Mouse (Mus musculus) urinary bladder, adult 2 months (tissue): ENCODE results near the gene Map6. TPM values are rescaled to one million over a fixed set of nuclear protein-coding genes. Genes with fewer than 3 reads are reported as not detected.

Experiments used
- DNase-seq: peaks from one replicate; pipeline ENCODE4 v3.0.0; 2022; ENCODE audit warnings: low spot score
- polyA plus RNA-seq: library from polyadenylated mRNA; depleted of rRNA; stranded (reverse); fragments of >200 nt; gene quantifications from 2 replicates; pipeline ENCODE4 v1.2.3, GENCODE M21; 2012

The Map6 gene
- polyA plus RNA-seq, 1 experiment: 13.1 TPM

GRCm38 (mm10) chr7:99314565-99314964, 47.3 kb downstream of the Map6 start:
- no peak for DNase-seq

GRCm38 (mm10) chr7:99316207-99316606, 49.0 kb downstream of the Map6 start:
- no peak for DNase-seq

- no peak for DNase-seq
Measured at GRCm38 (mm10) chr7:99317475-99317874, 50.2 kb downstream of the Map6 start.

- DNase-seq: no peak
Measured at GRCm38 (mm10) chr7:99320524-99320923, 53.3 kb downstream of the Map6 start.

- DNase-seq: no peak
Measured at GRCm38 (mm10) chr7:99322691-99323320, 55.6 kb downstream of the Map6 start.

- no peak for DNase-seq
Measured at GRCm38 (mm10) chr7:99323321-99323700, 56.1 kb downstream of the Map6 start.

GRCm38 (mm10) chr7:99324810-99325209, 57.6 kb downstream of the Map6 start:
- DNase-seq: no peak

DNA sequence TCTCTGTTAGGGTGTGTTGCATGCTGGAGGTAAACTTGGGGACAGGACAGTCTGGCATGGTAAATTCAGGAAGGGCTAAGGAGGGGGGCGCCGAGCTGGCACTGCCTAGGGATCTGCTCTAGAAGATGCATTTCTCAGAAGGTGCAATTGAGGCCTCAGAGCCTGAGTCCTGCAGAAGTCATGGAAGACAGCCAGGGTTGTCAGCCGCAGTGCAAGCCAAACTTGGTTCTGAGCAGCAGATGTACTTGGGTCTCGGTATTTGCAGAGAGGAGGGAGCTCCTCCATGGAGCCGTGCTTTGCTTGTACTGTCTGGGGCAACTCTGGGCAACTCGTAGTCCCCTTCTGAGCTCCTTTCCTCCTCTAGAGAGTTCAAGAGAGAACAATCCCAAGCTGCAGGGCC, 58.9 kb downstream of the Map6 start:
- DNase-seq: no peak

DNA sequence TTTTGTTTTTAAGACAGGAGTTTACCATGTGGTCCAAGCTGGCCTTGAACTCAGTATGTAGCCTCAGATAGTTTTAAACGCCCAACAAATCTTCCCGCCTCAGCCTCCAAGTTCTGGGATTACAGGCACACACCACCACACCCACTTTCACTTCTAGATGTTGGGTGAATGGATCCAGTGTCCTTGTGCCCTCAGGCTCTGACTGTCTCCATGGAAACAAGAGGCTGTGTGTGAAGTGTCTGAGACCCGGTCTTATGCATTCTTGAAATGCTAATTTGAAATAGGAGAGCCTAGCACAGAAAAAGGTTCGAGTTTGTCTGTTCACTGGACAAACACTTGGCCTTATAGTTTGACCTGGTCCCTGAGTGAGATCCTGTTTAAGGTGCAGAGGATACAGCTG, 61.6 kb downstream of the Map6 start:
- DNase-seq: no peak

DNA sequence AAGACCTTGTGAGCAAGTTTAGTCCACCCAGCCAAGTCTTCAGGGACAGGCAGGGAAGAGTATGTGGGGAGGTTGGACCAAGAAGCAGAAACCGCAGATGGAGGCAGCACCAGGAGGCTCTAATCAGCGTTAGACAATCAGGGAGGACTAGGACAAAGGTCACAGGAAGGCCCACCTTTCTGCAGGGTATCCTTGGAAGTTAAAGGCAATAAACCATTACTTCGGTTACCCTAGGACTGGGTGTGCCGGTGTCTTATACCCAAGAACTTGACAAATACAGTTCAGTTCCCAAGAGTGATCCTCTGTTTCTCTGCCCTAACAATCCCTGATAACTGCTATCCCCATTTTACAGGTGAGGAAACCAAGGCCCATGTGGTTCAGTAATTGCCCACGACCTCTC, 62.8 kb downstream of the Map6 start:
- DNase-seq: no peak

- peak; percentile 82 for DNase-seq
Measured at GRCm38 (mm10) chr7:99332774-99333480, 65.7 kb downstream of the Map6 start.

- no peak for DNase-seq
Measured at GRCm38 (mm10) chr7:99340736-99341135, 73.5 kb downstream of the Map6 start.

- no peak for DNase-seq
Measured at GRCm38 (mm10) chr7:99343577-99343976, 76.3 kb downstream of the Map6 start.

GRCm38 (mm10) chr7:99347268-99347667, 80.0 kb downstream of the Map6 start:
- no peak for DNase-seq

DNA sequence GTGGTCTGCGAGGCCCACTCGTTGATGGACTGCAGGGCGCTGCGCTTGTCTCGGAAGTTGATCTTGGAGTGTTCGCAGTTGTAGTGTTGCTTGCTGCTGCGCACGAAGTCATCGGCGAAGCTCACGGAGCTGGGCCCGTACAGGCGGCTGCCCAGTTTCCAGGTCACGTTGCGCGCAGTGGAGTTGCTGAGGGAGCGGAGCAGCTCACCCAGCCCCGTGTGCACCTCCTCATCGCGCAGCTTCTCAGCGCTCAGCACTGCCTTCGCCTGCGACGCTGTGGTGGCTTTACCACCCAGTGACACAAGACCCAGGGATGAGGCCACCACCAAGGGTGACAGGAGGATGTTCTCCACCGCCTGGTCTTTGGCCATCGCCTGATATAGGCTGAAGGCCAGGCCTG, 81.6 kb downstream of the Map6 start:
- DNase-seq: no peak

- DNase-seq: no peak
Measured at GRCm38 (mm10) chr7:99349782-99350720, 82.8 kb downstream of the Map6 start.

GRCm38 (mm10) chr7:99351104-99351801, 84.0 kb downstream of the Map6 start:
- no peak for DNase-seq

DNA sequence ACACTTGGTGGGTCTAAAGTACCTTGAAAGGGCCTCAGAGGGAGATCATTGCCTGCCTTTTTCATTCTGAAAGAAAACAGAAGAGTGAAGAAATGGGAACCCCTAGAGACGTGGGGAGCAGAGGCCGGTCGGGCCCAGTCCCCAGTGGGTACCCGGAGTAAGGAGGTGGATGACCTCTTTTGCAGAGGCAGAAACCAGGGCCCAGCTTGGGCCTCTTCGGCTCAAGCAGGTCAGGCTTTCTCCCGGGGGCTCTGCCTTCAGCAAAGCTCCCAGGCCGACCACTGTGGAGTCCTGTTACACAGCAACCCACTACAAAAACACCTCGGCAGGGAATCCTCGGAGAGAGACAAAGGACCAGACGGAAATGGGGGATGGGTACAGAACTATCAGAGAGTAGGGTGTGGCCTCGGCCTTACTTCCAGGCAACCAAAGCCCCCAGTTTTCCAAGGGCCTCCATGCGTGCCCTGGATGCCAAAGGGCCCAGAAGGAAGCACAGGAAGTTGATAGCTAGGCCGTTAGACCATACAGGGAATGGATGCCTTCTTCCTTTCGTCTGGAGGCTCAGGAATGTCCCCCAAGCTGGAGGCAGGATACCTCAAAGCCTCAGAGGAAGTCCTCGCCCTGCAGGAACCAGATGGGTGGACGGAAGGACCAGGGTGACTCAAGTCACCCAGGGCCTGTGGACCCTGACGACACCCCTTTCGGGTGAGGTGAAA, 84.7 kb downstream of the Map6 start:
- DNase-seq: no peak

DNA sequence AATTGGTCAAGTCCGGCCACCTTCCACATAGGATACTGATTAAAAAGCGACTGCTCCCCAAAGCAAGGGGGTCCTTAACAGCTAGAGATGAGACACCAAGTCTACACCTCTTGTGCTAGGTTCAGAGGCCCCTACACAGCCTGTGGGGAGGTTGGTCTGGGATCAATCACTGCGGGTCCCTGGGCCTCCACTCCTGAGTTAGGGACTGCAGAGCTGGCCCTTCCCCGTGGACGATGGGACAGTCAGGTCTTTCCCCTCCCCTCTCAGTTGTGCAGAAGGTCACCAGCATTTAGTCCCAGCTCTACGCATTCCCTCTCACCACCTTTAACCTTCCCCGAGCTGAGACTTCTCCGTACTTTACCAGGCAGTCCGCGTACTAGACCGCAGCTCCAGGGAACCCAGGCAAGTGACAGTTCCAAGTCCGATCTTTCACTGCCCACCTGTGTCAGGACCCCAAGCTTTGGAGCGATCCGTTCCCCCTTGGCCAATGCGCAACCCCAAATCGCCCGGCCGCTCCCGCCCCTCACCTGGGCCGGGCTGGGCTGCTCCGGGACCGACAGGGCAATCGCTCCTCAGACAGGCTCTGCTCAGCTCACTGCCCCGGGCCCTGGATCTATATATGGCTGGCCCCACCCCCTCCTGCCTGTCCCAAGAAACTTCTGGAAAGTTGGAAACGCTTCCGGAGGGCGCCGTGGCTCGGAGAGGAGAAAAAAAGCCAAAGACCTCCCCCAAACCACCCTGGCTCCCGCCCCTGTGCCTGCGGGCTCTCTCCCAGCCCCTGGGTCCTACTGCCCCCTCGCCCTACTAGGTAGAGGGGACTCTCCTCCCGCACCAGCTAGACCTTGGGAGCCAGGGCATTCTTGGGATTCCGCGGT, 85.5 kb downstream of the Map6 start, which contains the start of gene Serpinh1:
Gene Serpinh1 (minus strand): TSS at position 714 of the 875 bp plus-strand sequence.
- peak; percentile 81 for DNase-seq

DNA sequence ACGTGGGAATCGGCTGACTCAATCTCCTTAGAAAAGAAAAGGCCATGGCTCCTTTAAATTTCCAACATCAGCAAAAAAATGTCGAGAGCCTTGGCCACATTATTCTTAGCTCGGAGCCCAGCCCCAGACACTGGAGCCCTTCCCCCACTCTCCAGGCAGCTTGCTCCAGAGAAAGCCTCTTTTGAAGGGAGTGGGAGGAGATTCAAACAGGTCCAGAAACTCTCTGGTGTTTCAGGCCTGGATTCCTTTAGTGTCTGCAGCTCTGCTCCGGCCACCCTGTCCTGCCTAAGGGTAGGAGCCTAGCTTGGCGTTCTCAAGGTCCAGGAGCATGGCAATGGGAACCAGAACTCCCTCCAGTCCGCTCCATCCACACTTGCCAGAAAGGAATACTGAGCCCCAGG, 88.5 kb downstream of the Map6 start:
- DNase-seq: peak; percentile 32
